Mouse (Mus musculus): Measurements from ENCODE around the gene Kdm6b. TPM values are rescaled to one million over a fixed set of nuclear protein-coding genes. Genes with fewer than 3 reads are reported as not detected.
A peak's percentile ranks its signal among the peaks of the same experiment; 100 is the strongest.

The Kdm6b gene
- total and polyA plus RNA-seq, 3 experiments = 0.66 to 7.2 (median 5.7) TPM

DNA sequence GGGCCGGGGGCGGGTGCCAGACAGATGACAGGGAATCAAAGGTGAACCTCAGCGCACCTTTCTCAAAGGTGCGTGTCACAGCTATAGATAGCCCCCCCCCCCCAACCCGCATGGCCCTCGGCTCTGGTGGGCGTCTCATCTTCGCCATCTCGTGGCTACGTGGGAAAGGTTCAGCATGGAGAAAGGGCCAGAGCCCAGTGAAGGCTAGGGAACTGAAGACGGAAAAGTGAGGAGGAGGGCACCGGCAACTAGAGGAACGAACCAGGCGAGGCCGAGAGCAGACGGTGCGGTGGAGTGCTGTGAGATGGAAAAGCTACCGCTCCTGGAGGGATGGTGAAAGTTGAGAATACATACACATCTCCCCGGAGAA is 6.0 kb upstream of the Kdm6b start (continued):
- TF ChIP-seq CHD2 (IDR thresholded peaks at IDR 0.05; ENCODE audit: low read length) (no peak), ZMIZ1 (IDR thresholded peaks at IDR 0.05; ENCODE audit: low read depth, low read length) (no peak), ETS1 (conservative IDR thresholded peaks at IDR 0.05; ENCODE audit: low read depth, low read length) (no peak; the same call in 1 of the 2 replicates), E2F4 (IDR thresholded peaks at IDR 0.05; ENCODE audit: insufficient replicate concordance, low read depth, low read length) (no peak), NRF1 (IDR thresholded peaks at IDR 0.05; ENCODE audit: low read depth, low read length) (no peak; the same call in 1 of the 2 replicates), MAZ (IDR thresholded peaks at IDR 0.05; ENCODE audit: low read depth, low read length) (peak; percentile 80), MEF2A (IDR thresholded peaks at IDR 0.05; ENCODE audit: borderline replicate concordance, low read depth, low read length) (peak; percentile 42; the same call in 1 of the 2 replicates), KAT2A (IDR thresholded peaks at IDR 0.05; ENCODE audit: insufficient replicate concordance, low read length) (no peak), IRF4 (IDR thresholded peaks at IDR 0.05; ENCODE audit: low read depth, low read length) (no peak), UBTF (IDR thresholded peaks at IDR 0.05; ENCODE audit: low read depth, low read length) (no peak), TCF12 (IDR thresholded peaks at IDR 0.05; ENCODE audit: low read depth, low read length) (no peak), POLR2AphosphoS2 (IDR thresholded peaks at IDR 0.05; ENCODE audit: low read depth, low read length) (no peak), PAX5 (IDR thresholded peaks at IDR 0.05; ENCODE audit: low read length) (no peak)

DNA sequence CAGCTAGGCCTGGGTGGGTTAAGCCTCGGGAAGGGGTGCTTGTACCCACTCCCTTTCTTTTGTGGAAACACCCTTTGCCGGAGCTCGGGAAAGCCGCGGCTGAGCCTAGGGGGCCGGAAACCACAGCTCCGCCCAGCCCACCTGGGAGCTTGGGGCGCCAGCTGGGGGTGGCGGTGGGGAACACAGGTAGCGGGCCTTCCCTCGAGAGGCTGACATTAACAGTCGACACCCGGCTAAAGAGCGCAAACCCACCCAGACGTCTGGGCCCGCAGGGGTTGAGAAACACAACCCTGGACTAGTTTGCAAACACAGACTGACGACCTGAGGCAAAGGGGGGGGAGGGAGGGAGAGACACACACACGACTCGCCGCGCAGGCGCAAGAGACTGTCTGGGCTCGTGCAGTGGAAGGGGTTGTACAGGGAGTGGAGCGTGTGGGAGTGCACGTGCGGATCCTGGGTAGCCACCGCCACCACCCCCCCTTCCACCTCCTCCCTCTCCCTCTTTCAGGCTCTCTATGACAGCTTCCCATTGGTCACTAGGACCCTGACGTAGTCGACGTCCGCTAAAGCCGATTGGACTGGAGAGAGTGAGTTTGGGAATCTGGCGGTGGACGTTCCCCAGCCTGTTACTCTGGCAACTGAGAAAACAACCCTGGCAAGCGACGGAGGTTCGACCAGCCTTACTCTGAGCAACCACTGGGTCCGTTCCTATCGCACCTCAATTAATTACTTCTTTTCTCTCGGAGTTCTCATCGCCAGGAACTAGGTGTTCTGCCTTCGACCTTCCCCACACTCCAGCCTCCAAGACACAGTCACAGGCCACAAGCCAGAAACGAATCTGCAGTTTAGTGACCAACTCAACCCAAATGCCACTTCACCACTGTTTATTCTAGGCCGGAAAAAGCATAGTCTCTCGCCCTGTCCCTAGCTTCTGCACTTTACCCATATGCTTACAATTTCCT is 5.3 kb upstream of the Kdm6b start:
- Histone ChIP-seq H3K4me1 (ENCODE audit: control insufficient read depth in 1 of 2, insufficient read depth in 2 of 2) (peaks cover 23 to 58% of the 10 kb centered on the region in 2 experiments), H3K4me2 (ENCODE audit: insufficient read depth, low read depth, poor library complexity, severe bottlenecking) (peak overlapping the region; percentile 93), H3K9ac (ENCODE audit: insufficient read depth, low read depth) (peak overlapping the region; percentile 52), H3K4me3 (replicated peaks in 1 of 3; ENCODE audit: low read depth in 2 of 3, low read length in 2 of 3, poor library complexity in 1 of 3) (peak overlapping the region; percentile 36 to 48 (median 38)), H3K36me3 (replicated peaks in 1 of 2; ENCODE audit: control insufficient read depth in 1 of 2, insufficient read depth in 1 of 2, low read length in 1 of 2) (no peaks in the 10 kb centered on the region), H3K79me2 (replicated peaks; ENCODE audit: control insufficient read depth, extremely low read depth, insufficient read depth, poor library complexity, severe bottlenecking) (no peaks in the 10 kb centered on the region), H3K27me3 (replicated peaks) (peaks cover 64% of the 10 kb centered on the region), H3K9me3 (replicated peaks; ENCODE audit: low read length) (no peaks in the 10 kb centered on the region), H3K27ac (ENCODE audit: insufficient read depth, low read depth) (peak overlapping the region; percentile 29; the same call in 1 of the 2 replicates)
- DNase-seq (ENCODE audit: extremely low read depth) = peak; percentile 88
- dilution Hi-C loops (cut with MboI; ENCODE audit: extremely low pct_ligation_motif_present, extremely low pct_unique_long_range_greater_than_20kb, low sequenced_read_pairs) (no loop called here), in situ Hi-C loops (cut with MboI; ENCODE audit: low pct_ligation_motif_present, low pct_unique_long_range_greater_than_20kb, low sequenced_read_pairs) (no loop called here)
- TF ChIP-seq MAZ (IDR thresholded peaks at IDR 0.05; ENCODE audit: low read depth, low read length) = peak; percentile 94; the same call in 1 of the 2 replicates
- TF ChIP-seq ZMIZ1 (IDR thresholded peaks at IDR 0.05; ENCODE audit: low read depth, low read length) = no peak; the same call in 1 of the 2 replicates
- TF ChIP-seq ZKSCAN1 (IDR thresholded peaks at IDR 0.05; ENCODE audit: borderline replicate concordance, low read depth, low read length) = no peak
- peak; percentile 27 for TF ChIP-seq EP300 (IDR thresholded peaks at IDR 0.05; ENCODE audit: low read length)
- TF ChIP-seq ELF1 (IDR thresholded peaks at IDR 0.05; ENCODE audit: low read depth, low read length) = no peak
- TF ChIP-seq MEF2A (IDR thresholded peaks at IDR 0.05; ENCODE audit: borderline replicate concordance, low read depth, low read length) = no peak; the same call in 1 of the 2 replicates
- TF ChIP-seq TCF12 (IDR thresholded peaks at IDR 0.05; ENCODE audit: low read depth, low read length) = peak; percentile 47
- peak; percentile 51 for TF ChIP-seq POLR2A (IDR thresholded peaks at IDR 0.05; ENCODE audit: low read depth, low read length)
- no peak for TF ChIP-seq MAFK (IDR thresholded peaks at IDR 0.05; ENCODE audit: insufficient replicate concordance, low read length)
- TF ChIP-seq IRF4 (IDR thresholded peaks at IDR 0.05; ENCODE audit: low read depth, low read length) = peak; percentile 82
- peak; percentile 83 for TF ChIP-seq SIN3A (IDR thresholded peaks at IDR 0.05; ENCODE audit: low read length)
- TF ChIP-seq BHLHE40 (IDR thresholded peaks at IDR 0.05; ENCODE audit: low read depth, low read length) = peak; percentile 100
- no peak for TF ChIP-seq POLR2AphosphoS2 (IDR thresholded peaks at IDR 0.05; ENCODE audit: low read depth, low read length)
- TF ChIP-seq JUND (conservative IDR thresholded peaks at IDR 0.05; ENCODE audit: low read depth, low read length) = no peak
- no peak; the same call in 1 of the 2 replicates for TF ChIP-seq RCOR1 (conservative IDR thresholded peaks at IDR 0.05; ENCODE audit: low read depth, low read length)
- 0 out of 4 replicates have a peak, but pooled peaks of 1 of the 2 experiments have one; percentile 15 for TF ChIP-seq CTCF (conservative IDR thresholded peaks at IDR 0.05 in 1 of 2, IDR thresholded peaks at IDR 0.05 in 1 of 2; ENCODE audit: low read depth in 2 of 2, low read length in 2 of 2)
- TF ChIP-seq USF2 (conservative IDR thresholded peaks at IDR 0.05; ENCODE audit: low read depth, low read length) = no peak
- 0 out of 2 replicates have a peak, but pooled peaks have one; percentile 10 for TF ChIP-seq SMC3 (IDR thresholded peaks at IDR 0.05; ENCODE audit: low read depth, low read length)
- TF ChIP-seq NRF1 (IDR thresholded peaks at IDR 0.05; ENCODE audit: low read depth, low read length) = peak; percentile 86
- TF ChIP-seq PAX5 (IDR thresholded peaks at IDR 0.05; ENCODE audit: low read length) = no peak
- no peak for TF ChIP-seq GABPA (IDR thresholded peaks at IDR 0.05; ENCODE audit: insufficient replicate concordance, low read depth, low read length)
- TF ChIP-seq RAD21 (IDR thresholded peaks at IDR 0.05; ENCODE audit: low read depth, low read length) = no peak; the same call in 1 of the 2 replicates
- TF ChIP-seq KAT2A (IDR thresholded peaks at IDR 0.05; ENCODE audit: insufficient replicate concordance, low read length) = no peak
- peak; percentile 79 for TF ChIP-seq CHD2 (IDR thresholded peaks at IDR 0.05; ENCODE audit: low read length)
- peak; percentile 90 for TF ChIP-seq ETS1 (conservative IDR thresholded peaks at IDR 0.05; ENCODE audit: low read depth, low read length)
- TF ChIP-seq MAX (IDR thresholded peaks at IDR 0.05; ENCODE audit: low read length) = peak; percentile 87
- peak; percentile 84 for TF ChIP-seq MXI1 (IDR thresholded peaks at IDR 0.05; ENCODE audit: low read depth, low read length)
- TF ChIP-seq CHD1 (IDR thresholded peaks at IDR 0.05; ENCODE audit: low read depth, low read length) = no peak
- TF ChIP-seq ZNF384 (IDR thresholded peaks at IDR 0.05; ENCODE audit: low read depth, low read length) = no peak
- no peak for TF ChIP-seq ZC3H11A (IDR thresholded peaks at IDR 0.05; ENCODE audit: low read depth, low read length)
